Mouse (Mus musculus) embryonic facial prominence, embryonic 11.5 days (tissue): ENCODE data around the gene D930048N14Rik. TPM values are rescaled to one million over a fixed set of nuclear protein-coding genes. Genes with fewer than 3 reads are reported as not detected.

ENCODE experiments used
- ATAC-seq: fragments of 200-750 bp; cut with Nextera tagmentation; replicated peaks from 2 replicates; pipeline ENCODE4 v1.8.0; 2017; ENCODE audit warnings: low read depth; ENCODE audit not compliant: insufficient number of reproducible peaks, low FRiP score, low TSS enrichment
- DNase-seq: peaks from one replicate; pipeline ENCODE4 v3.0.0-alpha.2; 2015; ENCODE audit warnings: low spot score
- H3K27ac ChIP-seq: fragments of 300-500 bp; sonication (generic); replicated peaks from 2 replicates; pipeline ENCODE4 v1.5.1; 2014; ENCODE audit warnings: mild to moderate bottlenecking, low read depth, low read length, control low read depth
- H3K27me3 ChIP-seq: fragments of 300-500 bp; sonication (generic); 2 replicates; pipeline ENCODE4 v1.6.1; 2014; ENCODE audit warnings: mild to moderate bottlenecking, low read length, moderate library complexity, mixed read lengths; ENCODE audit not compliant: control insufficient read depth, insufficient read depth
- H3K36me3 ChIP-seq: fragments of 300-500 bp; sonication (generic); replicated peaks from 2 replicates; pipeline ENCODE4 v1.6.1; 2014; ENCODE audit warnings: low read depth, mild to moderate bottlenecking, low read length, moderate library complexity, mixed read lengths; ENCODE audit not compliant: control insufficient read depth, insufficient read depth
- H3K4me1 ChIP-seq: fragments of 300-500 bp; sonication (generic); 2 replicates; pipeline ENCODE4 v1.6.1; 2014; ENCODE audit warnings: low read length, mixed read lengths; ENCODE audit not compliant: control insufficient read depth, insufficient read depth
- H3K4me2 ChIP-seq: fragments of 300-500 bp; sonication (generic); 2 replicates; pipeline ENCODE4 v1.6.1; 2014; ENCODE audit warnings: low read depth, mild to moderate bottlenecking, control low read depth, low read length, moderate library complexity
- H3K4me3 ChIP-seq: fragments of 300-500 bp; sonication (generic); 2 replicates; pipeline ENCODE4 v1.5.1; 2014; ENCODE audit warnings: low read depth, low read length, control low read depth
- H3K9ac ChIP-seq: fragments of 300-500 bp; sonication (generic); replicated peaks from 2 replicates; pipeline ENCODE4 v1.6.1; 2014; ENCODE audit warnings: mild to moderate bottlenecking, control low read depth, low read length
- H3K9me3 ChIP-seq: fragments of 300-500 bp; sonication (generic); replicated peaks from 2 replicates; pipeline ENCODE4 v1.6.1; 2016; ENCODE audit warnings: mild to moderate bottlenecking, low read length, inconsistent platforms, mixed read lengths; ENCODE audit not compliant: control insufficient read depth
- WGBS: fragments of 180-500 bp; shearing (Covaris S2); extraction: QIAGEN DNeasy Blood & Tissue Kit; methylation state at CpG from one replicate; pipeline ENCODE4 v1.1.7; 2014; 5-methylcytosine and 5-hydroxymethylcytosine counted together
- polyA plus RNA-seq: library from polyadenylated mRNA; unstranded; fragments of >200 nt; fragmentation: Nextera tagmentation; extraction: Ambion mirVana; gene quantifications from 2 replicates; pipeline ENCODE4 v1.2.1, GENCODE M21; 2014

Gene D930048N14Rik
- polyA plus RNA-seq, 1 experiment from 2014 or later: 0.88 TPM

- Histone ChIP-seq H3K4me2 (no peak overlapping the region), H3K36me3 (peaks cover 14% of the 10 kb centered on the region), H3K27ac (no peak overlapping the region), H3K9me3 (no peaks in the 10 kb centered on the region), H3K9ac (no peak overlapping the region), H3K27me3 (no peaks in the 10 kb centered on the region), H3K4me1 (no peaks in the 10 kb centered on the region; the same call in 1 of the 2 replicates), H3K4me3 (no peak overlapping the region)
- DNase-seq (peak; percentile 35), ATAC-seq (no peak)
- WGBS: 46% methylated on average over 3 of the region's 3 CpGs
Measured at GRCm38 (mm10) chr11:51702831-51703230, 52.1 kb downstream of the D930048N14Rik start.

- H3K36me3 ChIP-seq: peaks cover 11% of the 10 kb centered on the region
- peak; percentile 47 for DNase-seq
- H3K9me3 ChIP-seq: no peaks in the 10 kb centered on the region
- no peak overlapping the region for H3K4me2 ChIP-seq
- no peak overlapping the region for H3K4me3 ChIP-seq
- H3K27ac ChIP-seq: no peak overlapping the region
- H3K27me3 ChIP-seq: no peaks in the 10 kb centered on the region
- ATAC-seq: no peak
- H3K9ac ChIP-seq: no peak overlapping the region
- no peaks in the 10 kb centered on the region; the same call in 1 of the 2 replicates for H3K4me1 ChIP-seq
- 66% methylated on average over 10 of the region's 10 CpGs for WGBS
Measured at GRCm38 (mm10) chr11:51703379-51703998, 52.7 kb downstream of the D930048N14Rik start.

- Histone ChIP-seq H3K4me2 (no peak overlapping the region), H3K27me3 (no peaks in the 10 kb centered on the region), H3K9me3 (no peaks in the 10 kb centered on the region), H3K36me3 (peaks cover 2% of the 10 kb centered on the region), H3K4me1 (no peaks in the 10 kb centered on the region; the same call in 1 of the 2 replicates), H3K27ac (no peak overlapping the region), H3K9ac (no peak overlapping the region), H3K4me3 (no peak overlapping the region)
- ATAC-seq: no peak
- DNase-seq: no peak
- WGBS: 96% methylated on average over 10 of the region's 10 CpGs
Measured at GRCm38 (mm10) chr11:51706451-51706850, 55.7 kb downstream of the D930048N14Rik start.

DNA sequence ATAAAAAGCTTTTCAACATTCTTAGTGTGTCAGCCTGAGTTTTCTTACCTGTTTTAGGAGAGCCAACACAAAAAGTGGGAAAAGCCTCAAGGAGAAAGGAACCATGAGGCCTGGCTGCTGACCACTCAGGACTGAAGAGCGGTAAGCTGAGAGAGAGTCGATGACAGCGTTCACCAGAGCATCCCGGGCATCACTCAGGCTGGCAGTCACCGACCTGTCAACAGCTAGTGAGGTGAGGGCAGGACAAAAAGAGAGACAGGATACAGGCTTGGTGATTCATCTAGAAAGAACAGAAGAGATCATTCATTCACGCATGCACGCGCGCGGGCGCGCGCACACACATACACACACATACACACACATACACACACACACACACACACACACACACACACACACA is 56.3 kb downstream of the D930048N14Rik start:
- no peaks in the 10 kb centered on the region for H3K27me3 ChIP-seq
- no peak overlapping the region for H3K4me3 ChIP-seq
- no peak overlapping the region for H3K27ac ChIP-seq
- 97% methylated on average over 7 of the region's 13 CpGs for WGBS
- peaks cover 2% of the 10 kb centered on the region for H3K36me3 ChIP-seq
- no peaks in the 10 kb centered on the region; the same call in 1 of the 2 replicates for H3K4me1 ChIP-seq
- no peak overlapping the region for H3K4me2 ChIP-seq
- ATAC-seq (no peak), DNase-seq (no peak)
- no peak overlapping the region for H3K9ac ChIP-seq
- H3K9me3 ChIP-seq: no peaks in the 10 kb centered on the region

Other genes starting within 250 kb of the D930048N14Rik start
- 8.7 and 10.2 TPM in 2 replicates for gene Phykpl, start 66.2 kb upstream of the D930048N14Rik start, polyA plus RNA-seq
- 797 and 870 TPM in 2 replicates for gene Hnrnpab, start 44.1 kb upstream of the D930048N14Rik start, polyA plus RNA-seq
- 169 and 174 TPM in 2 replicates for gene Nhp2, start 31.2 kb upstream of the D930048N14Rik start, polyA plus RNA-seq
- gene Rmnd5b, start 15.1 kb upstream of the D930048N14Rik start, polyA plus RNA-seq: 36.0 and 39.0 TPM in 2 replicates
- gene N4bp3, start 112 bp upstream of the D930048N14Rik start, polyA plus RNA-seq: 7.4 and 10.2 TPM in 2 replicates
- gene 0610009B22Rik, start 37.9 kb downstream of the D930048N14Rik start, polyA plus RNA-seq: 100 and 107 TPM in 2 replicates
- gene Sec24a, start 112.7 kb downstream of the D930048N14Rik start, polyA plus RNA-seq: 10.5 and 11.5 TPM in 2 replicates
- gene Sar1b, start 112.7 kb downstream of the D930048N14Rik start, polyA plus RNA-seq: 104 and 108 TPM in 2 replicates
- gene Jade2, start 206.7 kb downstream of the D930048N14Rik start, polyA plus RNA-seq: 0.26 and 0.52 TPM in 2 replicates